Mouse (Mus musculus) heart, postnatal 4 days (tissue): Measurements from ENCODE around the gene Paqr7. TPM values are rescaled to one million over a fixed set of nuclear protein-coding genes. Genes with fewer than 3 reads are reported as not detected.

ENCODE experiments used
- DNase-seq: peaks from one replicate; pipeline ENCODE4 v3.0.0; 2021
- microRNA-seq, 2 experiments: library from miRNA; unstranded; fragments of <30 nt; microRNA quantifications; one replicate each; pipeline ENCODE4 v1.2.0; 2021 to 2022
- total RNA-seq, 2 experiments: library from RNA; stranded (reverse); gene quantifications; 2 replicates each; pipeline ENCODE4 v1.2.3; 2021

Paqr7 gene
- total RNA-seq, 2 experiments from 2014 or later, result 8.2 to 9.0 TPM

DNA sequence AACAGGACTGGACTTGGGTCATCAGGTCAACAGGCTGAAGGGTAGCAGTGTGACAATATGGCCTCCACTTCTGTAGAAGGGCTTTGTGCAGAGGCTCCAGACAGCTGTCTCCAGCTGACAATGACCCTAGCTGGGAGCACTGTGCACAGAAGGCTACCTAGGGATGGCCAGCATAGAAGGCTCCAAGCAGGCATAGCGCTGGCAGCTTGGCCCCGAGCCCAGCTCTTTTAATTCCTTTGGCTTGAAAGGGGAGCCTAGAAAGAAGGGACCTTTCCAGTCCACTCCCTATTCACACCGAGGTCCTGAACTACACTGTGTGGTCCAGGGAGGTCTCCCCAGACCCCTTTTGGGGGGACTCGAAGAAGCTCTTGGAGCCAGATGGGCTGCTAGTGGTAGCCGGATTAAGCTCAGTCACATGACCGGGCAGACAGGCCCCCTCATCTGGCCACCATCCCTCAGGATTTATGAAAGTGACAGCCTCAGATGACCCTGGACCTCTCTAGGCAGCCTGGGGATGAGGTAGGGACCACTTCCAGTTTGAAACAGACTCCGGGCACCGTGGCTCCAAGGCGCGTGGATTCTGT is 42.6 kb downstream of the Paqr7 start:
- DNase-seq, result no peak

DNA sequence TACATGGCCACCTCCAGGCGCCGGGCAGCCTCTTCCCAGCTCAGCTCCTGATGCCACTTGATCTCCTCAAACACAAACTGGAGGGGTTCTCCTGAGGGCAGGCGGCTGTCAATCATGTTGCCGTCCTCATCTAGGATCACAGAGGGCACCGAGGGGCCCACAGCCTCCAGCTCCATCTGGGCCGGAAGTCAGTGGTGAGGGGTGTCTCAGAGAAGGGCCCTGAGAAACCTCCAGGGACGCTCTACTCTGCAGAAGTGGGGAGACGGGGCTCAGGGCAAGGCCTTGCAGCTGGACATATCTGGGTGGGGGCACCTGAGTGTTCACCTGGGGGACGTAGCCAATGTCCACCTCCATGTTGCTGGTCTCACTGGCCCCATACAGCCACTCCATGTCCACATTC is 46.2 kb downstream of the Paqr7 start:
- DNase-seq, result no peak

- DNase-seq, result peak; percentile 97
Measured at GRCm38 (mm10) chr4:134543261-134543660, 46.8 kb downstream of the Paqr7 start.

DNA sequence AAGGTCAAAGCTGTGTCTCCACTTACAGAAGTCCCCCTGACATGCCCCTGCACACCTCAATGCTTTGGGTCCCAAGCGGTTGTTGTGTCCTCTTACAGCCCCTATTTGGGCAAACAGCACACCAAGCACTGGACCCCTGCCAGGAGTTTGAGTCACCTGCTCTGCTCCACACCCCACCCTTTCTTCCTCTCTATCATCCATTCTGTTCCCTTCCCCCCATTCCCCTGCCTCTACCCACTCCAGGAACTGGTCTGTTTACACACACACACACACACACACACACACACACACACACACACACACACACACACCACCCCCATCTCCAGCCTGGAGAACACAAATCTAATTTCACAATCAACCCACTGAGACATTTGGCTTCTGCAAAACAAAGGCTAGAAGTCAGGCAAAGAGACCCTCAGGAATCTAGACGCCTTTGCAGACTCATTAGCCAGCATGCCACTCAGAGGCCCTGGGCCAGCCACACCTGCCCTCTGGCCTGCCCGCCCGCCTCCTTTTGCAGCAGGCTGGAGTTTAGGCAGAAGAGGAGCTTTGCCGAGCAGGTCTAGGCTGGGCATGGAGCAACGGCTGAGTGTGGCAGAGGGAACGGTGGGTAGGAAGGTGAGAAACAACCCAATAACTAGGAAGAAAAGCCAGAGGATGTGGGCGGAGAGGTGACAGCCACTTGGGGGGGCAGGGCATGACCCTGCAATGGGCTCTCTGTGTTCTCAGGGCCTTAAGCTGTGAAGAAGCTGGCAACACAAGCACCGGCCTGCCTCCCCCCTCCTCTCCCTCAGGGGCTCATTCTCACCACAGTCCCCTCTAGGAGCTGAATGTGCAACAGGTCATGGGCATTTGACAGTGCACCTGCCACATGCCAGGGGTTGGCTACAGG is 50.6 kb downstream of the Paqr7 start:
- peak; percentile 64 for DNase-seq

- DNase-seq, result peak; percentile 58
Measured at GRCm38 (mm10) chr4:134548169-134548938, 51.9 kb downstream of the Paqr7 start.

DNA sequence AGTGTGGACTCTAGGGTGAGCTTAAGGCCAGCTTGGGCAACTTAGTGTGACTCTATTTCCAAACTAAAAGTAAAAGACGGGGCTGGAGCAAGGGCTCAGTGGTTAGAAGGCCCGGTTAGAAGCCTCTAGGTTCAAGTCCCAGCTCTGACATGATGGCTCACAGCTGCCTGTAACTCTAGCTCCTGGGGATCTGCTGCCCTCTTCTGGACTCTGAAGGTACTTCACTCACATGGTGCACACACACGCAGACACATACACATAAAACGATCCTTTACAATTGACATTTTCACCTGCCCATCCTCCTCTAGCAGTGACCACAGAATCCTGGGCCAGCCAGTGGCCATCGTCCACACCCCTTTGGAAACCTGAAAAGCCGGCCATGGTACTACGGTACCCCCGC is 53.4 kb downstream of the Paqr7 start:
- DNase-seq, result no peak

GRCm38 (mm10) chr4:134551494-134552316 is 55.2 kb downstream of the Paqr7 start, which contains the start of gene Selenon:
TSS of gene Selenon (minus strand) at chr4:134552166.
- DNase-seq, result peak; percentile 80

DNA sequence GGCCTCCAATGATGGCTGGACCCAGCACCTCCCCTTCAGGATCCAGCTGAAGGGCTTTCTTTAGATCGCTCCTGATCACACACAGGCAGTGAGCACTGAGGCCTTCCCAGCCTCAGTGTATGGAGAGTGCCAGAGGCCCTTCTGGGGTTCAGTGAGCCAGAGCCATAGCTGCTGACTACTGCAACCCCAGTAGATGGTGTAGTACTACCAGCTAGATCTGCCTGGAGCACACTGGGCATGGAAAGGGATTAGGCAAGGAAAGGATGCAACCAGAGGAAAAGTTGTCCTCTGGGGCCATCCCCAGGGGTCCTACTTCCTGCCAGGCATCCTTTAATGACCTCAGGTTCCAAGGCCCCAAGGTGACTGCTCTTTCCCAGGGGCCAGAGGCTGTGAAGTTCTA is 57.1 kb downstream of the Paqr7 start:
- DNase-seq, result no peak

GRCm38 (mm10) chr4:134555956-134556580 is 59.6 kb downstream of the Paqr7 start:
- DNase-seq, result peak; percentile 64

DNA sequence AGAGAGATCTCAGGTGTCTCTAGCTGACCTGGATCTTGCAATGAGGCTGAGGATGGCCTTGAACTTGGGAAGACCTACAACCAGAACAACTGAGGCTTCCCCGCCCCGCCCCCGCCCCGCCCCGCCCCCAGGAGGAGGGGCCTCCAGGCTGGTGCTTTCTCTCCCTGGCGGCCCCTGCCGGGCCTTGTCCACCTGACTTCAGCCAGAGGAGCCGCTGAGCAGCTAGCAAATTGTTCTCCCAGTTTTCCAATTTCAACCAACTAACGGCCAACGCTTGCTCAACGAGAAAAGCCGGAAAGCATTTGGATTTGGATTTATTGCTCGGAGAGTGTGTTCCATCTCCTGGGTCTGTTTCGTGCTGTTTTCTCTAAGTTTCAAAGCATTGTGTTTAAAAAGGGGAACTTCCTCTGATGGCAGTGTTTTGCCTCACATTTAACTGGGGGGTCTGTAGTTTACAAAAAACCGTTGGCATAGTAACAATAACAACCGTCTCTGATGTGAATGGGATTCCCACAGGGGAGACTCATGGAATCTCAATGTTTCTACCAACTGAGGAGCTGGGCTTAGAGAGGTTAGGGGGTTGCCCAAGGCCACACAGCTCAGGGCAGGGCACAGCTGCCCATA is 61.2 kb downstream of the Paqr7 start:
- DNase-seq, result no peak

- no peak for DNase-seq
Measured at GRCm38 (mm10) chr4:134558570-134559113, 62.1 kb downstream of the Paqr7 start.

DNA sequence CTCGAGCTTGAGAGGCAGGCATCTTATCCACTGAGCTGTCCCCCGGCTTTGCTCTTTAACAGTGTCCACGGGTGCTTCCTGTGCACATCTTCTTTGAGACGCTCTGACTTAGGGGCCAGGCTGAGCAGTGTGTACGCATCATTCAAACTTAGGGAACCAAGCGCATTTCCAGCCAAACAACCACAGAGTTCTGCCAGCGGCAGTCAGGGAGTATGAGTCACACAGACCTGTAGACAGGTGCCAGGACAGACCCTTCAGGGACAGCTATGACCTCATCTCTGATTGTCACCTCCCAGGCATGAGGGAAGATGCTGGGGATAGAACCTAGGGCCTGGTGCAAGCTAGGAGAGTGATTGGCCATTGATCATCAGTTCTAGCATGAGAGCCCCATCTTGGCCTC is 62.7 kb downstream of the Paqr7 start:
- no peak for DNase-seq

Small RNA genes lying within 50 kb of the gene (microRNA-seq; reads per million reads assigned to microRNA genes)
- 1.8 to 3.1 reads per million in 2 experiments for gene Gm23634

Other genes with a start within 250 kb of the Paqr7 start
- not detected for gene Gm30191, start 249.8 kb upstream of the Paqr7 start, total RNA-seq
- gene Grrp1, start 242.6 kb upstream of the Paqr7 start, total RNA-seq, result 10 to 100 TPM in 1 of 2 experiments, 1 to 10 TPM in 1; 8.9 to 10.3 TPM
- gene Pdik1l, start 208.8 kb upstream of the Paqr7 start, total RNA-seq, result 10 to 100 TPM; 11.8 to 12.2 TPM
- 100 to 1,000 TPM; 199 to 226 TPM for gene Trim63, start 181.6 kb upstream of the Paqr7 start, total RNA-seq
- gene Slc30a2, start 153.5 kb upstream of the Paqr7 start, total RNA-seq, result under 1 TPM; 0.29 to 0.61 TPM
- gene Extl1, start 112.8 kb upstream of the Paqr7 start, total RNA-seq, result 1 to 10 TPM; 2.7 to 2.9 TPM
- gene Pafah2, start 100.4 kb upstream of the Paqr7 start, total RNA-seq, result 1 to 10 TPM; 8.6 to 8.9 TPM
- 100 to 1,000 TPM; 312 to 327 TPM for gene Stmn1, start 28.4 kb upstream of the Paqr7 start, total RNA-seq
- 1 to 10 TPM; 2.9 to 3.6 TPM for gene Aunip, start 14.3 kb downstream of the Paqr7 start, total RNA-seq
- 100 to 1,000 TPM; 145 to 150 TPM for gene Mtfr1l, start 38.7 kb downstream of the Paqr7 start, total RNA-seq
- 10 to 100 TPM; 46.4 to 49.9 TPM for gene Selenon, start 55.5 kb downstream of the Paqr7 start, total RNA-seq
- gene Man1c1, start 207.6 kb downstream of the Paqr7 start, total RNA-seq, result 10 to 100 TPM; 30.4 to 30.7 TPM